Mouse (Mus musculus) heart, embryonic 11.5 days (tissue): ENCODE results near the gene Snx1. TPM values are rescaled to one million over a fixed set of nuclear protein-coding genes. Genes with fewer than 3 reads are reported as not detected.

ENCODE experiments used
- ATAC-seq: fragments of 200-750 bp; cut with Nextera tagmentation; replicated peaks from 2 replicates; pipeline ENCODE4 v1.8.0; 2017; ENCODE audit warnings: moderate library complexity; ENCODE audit not compliant: insufficient number of reproducible peaks, low FRiP score, low TSS enrichment
- H3K27ac ChIP-seq: fragments of 300-500 bp; sonication (generic); 2 replicates; pipeline ENCODE4 v1.5.1; 2014; ENCODE audit warnings: mild to moderate bottlenecking, low read depth, low read length
- H3K27me3 ChIP-seq: fragments of 300-500 bp; sonication (generic); 2 replicates; pipeline ENCODE4 v1.6.1; 2014; ENCODE audit warnings: mild to moderate bottlenecking, low read length, mixed read lengths; ENCODE audit not compliant: control insufficient read depth, insufficient read depth
- H3K36me3 ChIP-seq: fragments of 300-500 bp; sonication (generic); 2 replicates; pipeline ENCODE4 v1.6.1; 2014; ENCODE audit warnings: mild to moderate bottlenecking, low read length, moderate library complexity, mixed read lengths; ENCODE audit not compliant: control insufficient read depth, insufficient read depth
- H3K4me1 ChIP-seq: fragments of 300-500 bp; sonication (generic); 2 replicates; pipeline ENCODE4 v1.6.1; 2014; ENCODE audit warnings: low read length; ENCODE audit not compliant: control insufficient read depth, insufficient read depth
- H3K4me2 ChIP-seq: fragments of 300-500 bp; sonication (generic); 2 replicates; pipeline ENCODE4 v1.6.1; 2014; ENCODE audit warnings: mild to moderate bottlenecking, moderate library complexity
- H3K4me3 ChIP-seq: fragments of 300-500 bp; sonication (generic); 2 replicates; pipeline ENCODE4 v1.5.1; 2014; ENCODE audit warnings: low read depth, low read length
- H3K9ac ChIP-seq: fragments of 300-500 bp; sonication (generic); 2 replicates; pipeline ENCODE4 v1.6.1; 2014; ENCODE audit warnings: mild to moderate bottlenecking, low read depth, low read length, moderate library complexity
- H3K9me3 ChIP-seq: fragments of 300-500 bp; sonication (generic); replicated peaks from 2 replicates; pipeline ENCODE4 v1.6.1; 2016; ENCODE audit warnings: low read length; ENCODE audit not compliant: control insufficient read depth
- WGBS: fragments of 180-500 bp; shearing (Covaris S2); extraction: QIAGEN DNeasy Blood & Tissue Kit; methylation state at CpG from one replicate; pipeline ENCODE4 v1.1.7; 2014; ENCODE audit not compliant: insufficient replicate concordance; 5-methylcytosine and 5-hydroxymethylcytosine counted together
- polyA plus RNA-seq: library from polyadenylated mRNA; unstranded; fragments of >200 nt; fragmentation: Nextera tagmentation; extraction: Ambion mirVana; gene quantifications from 2 replicates; pipeline ENCODE4 v1.2.1, GENCODE M21; 2014

Snx1 gene
- polyA plus RNA-seq, 1 experiment from 2014 or later, result 73.5 TPM

- no peak for ATAC-seq
- 80% methylated on average over 8 of the region's 8 CpGs for WGBS
- no peaks in the 10 kb centered on the region for H3K27me3 ChIP-seq
- no peak overlapping the region for H3K9ac ChIP-seq
- no peak overlapping the region for H3K27ac ChIP-seq
- no peaks in the 10 kb centered on the region for H3K9me3 ChIP-seq
- peaks cover 3% of the 10 kb centered on the region; the same call in 1 of the 2 replicates for H3K36me3 ChIP-seq
- H3K4me3 ChIP-seq, result no peak overlapping the region
- no peaks in the 10 kb centered on the region for H3K4me1 ChIP-seq
- H3K4me2 ChIP-seq, result no peak overlapping the region
Measured at GRCm38 (mm10) chr9:66110611-66111379, 15.6 kb downstream of the Snx1 start.

- no peak for ATAC-seq
- H3K4me1 ChIP-seq, result no peaks in the 10 kb centered on the region
- H3K27ac ChIP-seq, result no peak overlapping the region
- H3K27me3 ChIP-seq, result no peaks in the 10 kb centered on the region
- H3K4me2 ChIP-seq, result no peak overlapping the region
- no peaks in the 10 kb centered on the region for H3K9me3 ChIP-seq
- peaks cover 3% of the 10 kb centered on the region for H3K36me3 ChIP-seq
- 63% methylated on average over 8 of the region's 8 CpGs for WGBS
- no peak overlapping the region for H3K4me3 ChIP-seq
- no peak overlapping the region for H3K9ac ChIP-seq
Measured at GRCm38 (mm10) chr9:66110126-66110525, 16.3 kb downstream of the Snx1 start.

- ATAC-seq, result no peak
- H3K27ac ChIP-seq, result no peak overlapping the region
- 98% methylated on average over 1 of the region's 1 CpGs for WGBS
- no peak overlapping the region for H3K9ac ChIP-seq
- no peak overlapping the region for H3K4me3 ChIP-seq
- peaks cover 7% of the 10 kb centered on the region for H3K36me3 ChIP-seq
- no peaks in the 10 kb centered on the region for H3K27me3 ChIP-seq
- H3K9me3 ChIP-seq, result no peaks in the 10 kb centered on the region
- no peak overlapping the region for H3K4me2 ChIP-seq
- no peaks in the 10 kb centered on the region for H3K4me1 ChIP-seq
Measured at GRCm38 (mm10) chr9:66109574-66109973, 16.8 kb downstream of the Snx1 start.

- no peak overlapping the region for H3K4me3 ChIP-seq
- H3K9me3 ChIP-seq, result no peaks in the 10 kb centered on the region
- no peak overlapping the region for H3K9ac ChIP-seq
- no peaks in the 10 kb centered on the region for H3K4me1 ChIP-seq
- peaks cover 10% of the 10 kb centered on the region for H3K36me3 ChIP-seq
- H3K27me3 ChIP-seq, result no peaks in the 10 kb centered on the region
- no peak for ATAC-seq
- H3K27ac ChIP-seq, result no peak overlapping the region
- WGBS, result 87% methylated on average over 8 of the region's 8 CpGs
- no peak overlapping the region for H3K4me2 ChIP-seq
Measured at GRCm38 (mm10) chr9:66105168-66105567, 21.2 kb downstream of the Snx1 start.

GRCm38 (mm10) chr9:66104601-66105000 is 21.8 kb downstream of the Snx1 start:
- Histone ChIP-seq H3K27me3 (no peaks in the 10 kb centered on the region), H3K27ac (no peak overlapping the region), H3K4me1 (no peaks in the 10 kb centered on the region), H3K9ac (no peak overlapping the region), H3K9me3 (no peaks in the 10 kb centered on the region), H3K36me3 (peaks cover 10% of the 10 kb centered on the region), H3K4me3 (no peak overlapping the region), H3K4me2 (no peak overlapping the region)
- 87% methylated on average over 4 of the region's 4 CpGs for WGBS
- no peak for ATAC-seq

GRCm38 (mm10) chr9:66102668-66103067 is 23.7 kb downstream of the Snx1 start:
- Histone ChIP-seq H3K4me2 (no peak overlapping the region), H3K27me3 (no peaks in the 10 kb centered on the region), H3K9ac (no peak overlapping the region), H3K27ac (no peak overlapping the region), H3K9me3 (no peaks in the 10 kb centered on the region), H3K4me1 (no peaks in the 10 kb centered on the region), H3K4me3 (no peak overlapping the region), H3K36me3 (peaks cover 15% of the 10 kb centered on the region)
- ATAC-seq, result no peak
- 92% methylated on average over 6 of the region's 6 CpGs for WGBS

- Histone ChIP-seq H3K4me3 (no peak overlapping the region), H3K27ac (no peak overlapping the region), H3K4me1 (no peaks in the 10 kb centered on the region), H3K36me3 (peaks cover 15% of the 10 kb centered on the region), H3K4me2 (no peak overlapping the region), H3K9me3 (no peaks in the 10 kb centered on the region), H3K9ac (no peak overlapping the region), H3K27me3 (no peaks in the 10 kb centered on the region)
- 80% methylated on average over 8 of the region's 8 CpGs for WGBS
- no peak for ATAC-seq
Measured at GRCm38 (mm10) chr9:66101577-66101976, 24.8 kb downstream of the Snx1 start.

- no peak overlapping the region for H3K4me3 ChIP-seq
- peaks cover 18% of the 10 kb centered on the region for H3K4me1 ChIP-seq
- WGBS, result 54% methylated on average over 2 of the region's 2 CpGs
- ATAC-seq, result no peak
- no peak overlapping the region for H3K9ac ChIP-seq
- H3K4me2 ChIP-seq, result no peak overlapping the region
- no peaks in the 10 kb centered on the region for H3K9me3 ChIP-seq
- no peaks in the 10 kb centered on the region for H3K27me3 ChIP-seq
- H3K36me3 ChIP-seq, result peaks cover 34% of the 10 kb centered on the region
- H3K27ac ChIP-seq, result no peak overlapping the region
Measured at GRCm38 (mm10) chr9:66092664-66093063, 33.7 kb downstream of the Snx1 start.
